Mouse (Mus musculus) limb, embryonic 10.5 days (tissue): ENCODE measurements around the gene Lrp4. TPM values are rescaled to one million over a fixed set of nuclear protein-coding genes. Genes with fewer than 3 reads are reported as not detected.

Experiments used
- DNase-seq: peaks from one replicate; pipeline ENCODE4 v3.0.0-alpha.2; 2017; ENCODE audit warnings: low spot score
- H3K27ac ChIP-seq: fragments of 300-500 bp; sonication (generic); 2 replicates; pipeline ENCODE4 v1.5.1; 2016; ENCODE audit warnings: mild to moderate bottlenecking
- H3K27me3 ChIP-seq: fragments of 300-500 bp; sonication (generic); 2 replicates; pipeline ENCODE4 v1.6.1; 2016; ENCODE audit warnings: low read depth, mild to moderate bottlenecking; ENCODE audit not compliant: poor library complexity, severe bottlenecking
- H3K36me3 ChIP-seq: fragments of 300-500 bp; sonication (generic); 2 replicates; pipeline ENCODE4 v1.6.1; 2016; ENCODE audit warnings: mild to moderate bottlenecking, moderate library complexity
- H3K4me1 ChIP-seq: fragments of 300-500 bp; sonication (generic); 2 replicates; pipeline ENCODE4 v1.6.1; 2016
- H3K4me3 ChIP-seq: fragments of 300-500 bp; sonication (generic); 2 replicates; pipeline ENCODE4 v1.5.1; 2016; ENCODE audit warnings: mild to moderate bottlenecking, moderate library complexity
- H3K9me3 ChIP-seq: fragments of 300-500 bp; sonication (generic); replicated peaks from 2 replicates; pipeline ENCODE4 v1.6.1; 2016; ENCODE audit warnings: mild to moderate bottlenecking
- WGBS: fragments of 180-500 bp; shearing (Covaris S2); methylation state at CpG from one replicate; pipeline ENCODE4 v1.1.7; 2016; 5-methylcytosine and 5-hydroxymethylcytosine counted together
- polyA plus RNA-seq: library from polyadenylated mRNA; unstranded; fragments of >200 nt; fragmentation: Nextera tagmentation; extraction: Ambion mirVana; gene quantifications from 2 replicates; pipeline ENCODE4 v1.2.1, GENCODE M21; 2016

Gene Lrp4
- polyA plus RNA-seq, 1 experiment from 2014 or later, result 6.9 TPM

DNA sequence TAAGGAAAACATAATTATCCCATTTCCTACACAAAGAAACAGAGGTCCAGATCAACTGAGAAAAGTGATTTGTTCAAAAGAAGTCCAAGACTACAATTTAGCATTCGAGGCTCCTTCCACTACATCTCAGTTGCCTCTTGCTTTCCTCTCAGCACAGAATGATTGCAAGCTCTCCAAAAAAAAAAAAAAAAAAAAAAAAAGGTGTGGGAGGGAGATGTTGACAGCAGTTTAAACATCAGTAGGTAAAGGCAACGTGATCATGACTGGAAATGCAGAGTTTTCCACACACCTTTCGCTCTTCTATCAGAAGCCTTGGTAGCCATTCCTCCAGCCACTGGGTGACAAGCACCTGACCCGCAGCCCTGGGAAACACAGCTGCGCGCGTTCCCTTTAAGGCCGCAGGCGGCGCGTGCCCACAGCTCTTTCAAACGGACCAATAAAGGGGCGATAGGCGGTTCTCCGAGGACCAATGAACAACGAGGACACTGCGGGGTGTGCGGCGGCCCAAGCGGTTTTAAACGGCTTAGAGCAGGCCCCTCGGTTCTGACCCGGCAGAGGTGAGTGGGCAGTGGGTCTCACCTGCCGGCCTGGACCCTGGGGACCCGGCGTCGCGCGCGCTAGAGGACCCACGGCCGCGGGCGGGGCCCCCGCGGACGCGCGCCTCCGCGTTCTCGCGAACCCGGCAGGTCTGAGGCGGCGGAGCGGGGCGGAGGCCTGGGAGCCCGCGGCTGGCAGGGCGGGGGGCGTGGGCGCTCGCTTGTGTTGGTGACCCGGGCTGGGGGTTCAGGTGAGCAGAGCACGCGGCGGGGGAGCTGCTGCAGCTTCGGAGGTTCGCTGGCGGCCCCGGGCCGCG is 69.2 kb downstream of the Lrp4 start, which contains the start of gene Ckap5:
Gene Ckap5, plus strand, starts transcription at position 469 of the 853 bp plus-strand sequence.
- Histone ChIP-seq H3K27ac (peak within 1 kb of the TSS; percentile 99), H3K27me3 (no peaks in the 10 kb centered on the region), H3K4me3 (peak within 1 kb of the TSS; percentile 100), H3K36me3 (peaks cover 35% of the 10 kb centered on the region), H3K4me1 (peaks cover 7% of the 10 kb centered on the region), H3K9me3 (0 out of 2 replicates have a peak, but pooled peaks cover 2% of the 10 kb centered on the region)
- DNase-seq, result peak; percentile 98
- 1% methylated on average over 64 of the region's 64 CpGs for WGBS

DNA sequence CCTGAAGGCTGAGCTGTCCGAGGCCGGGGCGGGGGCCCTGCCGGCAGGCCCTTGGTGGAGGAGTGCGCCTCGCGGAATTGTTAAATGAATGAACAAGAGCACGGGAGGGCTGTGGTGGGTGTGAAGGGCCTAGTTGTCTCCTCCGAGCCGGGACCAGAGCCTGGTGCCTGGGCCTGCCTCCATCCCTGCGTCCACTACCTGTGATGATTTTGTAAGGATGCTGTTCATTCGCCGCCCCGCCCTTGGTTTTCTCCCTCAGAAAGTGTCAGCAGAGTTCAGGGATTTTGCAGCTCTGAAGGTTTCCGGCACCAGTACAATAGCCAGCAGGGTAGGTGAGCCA is 69.8 kb downstream of the Lrp4 start:
- Histone ChIP-seq H3K4me1 (peaks cover 7% of the 10 kb centered on the region), H3K27ac (peak overlapping the region; percentile 99), H3K4me3 (peak overlapping the region; percentile 100), H3K36me3 (peaks cover 39% of the 10 kb centered on the region), H3K9me3 (0 out of 2 replicates have a peak, but pooled peaks cover 2% of the 10 kb centered on the region), H3K27me3 (no peaks in the 10 kb centered on the region)
- no peak for DNase-seq
- under 1% methylated on average over 15 of the region's 15 CpGs for WGBS

DNA sequence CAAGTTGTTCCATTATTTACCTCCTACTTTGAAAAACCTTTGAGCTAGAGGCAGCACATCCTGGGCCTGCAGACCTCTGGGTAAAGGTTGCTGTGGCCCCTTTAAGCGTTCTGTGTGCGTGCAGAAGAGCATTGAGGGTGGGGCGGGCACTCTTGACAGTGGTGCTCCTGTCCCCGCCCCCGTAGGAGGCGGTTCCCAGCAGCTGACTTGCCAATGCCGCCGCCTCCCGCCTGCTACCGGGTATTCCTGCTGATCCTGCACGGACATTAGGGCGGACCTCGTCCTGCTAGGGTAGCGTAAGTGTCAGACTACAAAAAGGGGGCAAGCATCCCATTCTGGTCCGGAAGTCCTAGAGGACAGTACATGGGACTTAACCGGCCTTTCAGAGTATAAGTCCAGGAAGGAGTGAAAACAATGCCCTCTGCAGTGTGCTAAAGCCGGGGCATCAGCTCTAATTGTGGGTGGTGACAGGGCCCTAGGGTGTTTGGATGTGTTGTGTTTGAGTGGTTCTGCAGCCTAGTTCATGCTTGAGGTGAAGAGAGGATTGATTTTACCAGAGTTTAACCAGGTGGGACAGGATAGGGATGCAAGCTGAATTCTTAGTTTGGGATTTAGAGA is 80.4 kb downstream of the Lrp4 start:
- Histone ChIP-seq H3K27me3 (no peaks in the 10 kb centered on the region), H3K27ac (0 out of 2 replicates have a peak overlapping the region, but pooled peaks have one; percentile 2), H3K4me3 (peak overlapping the region; percentile 36), H3K4me1 (peaks cover 10% of the 10 kb centered on the region), H3K36me3 (peaks cover 17% of the 10 kb centered on the region), H3K9me3 (no peaks in the 10 kb centered on the region)
- DNase-seq, result peak; percentile 73
- whole genome bisulfite sequencing, result 6% methylated on average over 17 of the region's 17 CpGs

Other genes with a start within 250 kb of the Lrp4 start
- 10.4 and 12.7 TPM in 2 replicates for gene Ddb2, start 220.5 kb upstream of the Lrp4 start, polyA plus RNA-seq
- 23.6 and 37.0 TPM in 2 replicates for gene Pacsin3, start 201.6 kb upstream of the Lrp4 start, polyA plus RNA-seq
- gene Arfgap2, start 192.5 kb upstream of the Lrp4 start, polyA plus RNA-seq, result 101 and 113 TPM in 2 replicates
- gene 1110051M20Rik, start 12.8 kb upstream of the Lrp4 start, polyA plus RNA-seq, result 63.9 and 78.3 TPM in 2 replicates
- gene Ckap5, start 69.3 kb downstream of the Lrp4 start, polyA plus RNA-seq, result 109 and 127 TPM in 2 replicates
- gene F2, start 178.9 kb downstream of the Lrp4 start, polyA plus RNA-seq, result not detected in 2 replicates
- 11.3 and 12.8 TPM in 2 replicates for gene Zfp408, start 192.3 kb downstream of the Lrp4 start, polyA plus RNA-seq
- 72.1 and 75.0 TPM in 2 replicates for gene Arhgap1, start 192.3 kb downstream of the Lrp4 start, polyA plus RNA-seq